Mouse (Mus musculus) leukemia stem cell, adult 10-12 weeks (primary cell): ENCODE results near the gene Fbxo34. TPM values are rescaled to one million over a fixed set of nuclear protein-coding genes. Genes with fewer than 3 reads are reported as not detected.

ENCODE experiments used
- polyA plus RNA-seq: library from polyadenylated mRNA; stranded (reverse); fragments of >175 nt; gene quantifications from 2 replicates; pipeline ENCODE4 v1.2.3, GENCODE M21; 2012; ENCODE audit warnings: low replicate concordance

Fbxo34 gene
- 19.6 and 20.0 TPM in 2 replicates for polyA plus RNA-seq

GRCm38 (mm10) chr14:47450121-47450520 lies at the start of gene Fbxo34:
Gene Fbxo34 (plus strand): TSS chr14:47450421.

GRCm38 (mm10) chr14:47417775-47418665 lies 32.2 kb upstream of the Fbxo34 start, which contains the start of gene Dlgap5:
Gene Dlgap5 (minus strand): TSS chr14:47418407.

GRCm38 (mm10) chr14:47570549-47570948 lies 120.3 kb downstream of the Fbxo34 start, which contains the start of gene Atg14:
Gene Atg14 (minus strand): TSS chr14:47570649.

Other genes with a start within 250 kb of the Fbxo34 start
- gene Wdhd1, start 173.6 kb upstream of the Fbxo34 start, polyA plus RNA-seq: 1.6 and 7.6 TPM in 2 replicates
- gene Socs4, start 173.5 kb upstream of the Fbxo34 start, polyA plus RNA-seq: 2.0 and 2.6 TPM in 2 replicates
- 50.3 and 213 TPM in 2 replicates for gene Mapk1ip1l, start 152.2 kb upstream of the Fbxo34 start, polyA plus RNA-seq
- 323 and 1,251 TPM in 2 replicates for gene Lgals3, start 82.7 kb upstream of the Fbxo34 start, polyA plus RNA-seq
- gene Dlgap5, start 32.0 kb upstream of the Fbxo34 start, polyA plus RNA-seq: 2.5 and 29.4 TPM in 2 replicates
- 1.4 TPM in 2 replicates for gene Atg14, start 120.2 kb downstream of the Fbxo34 start, polyA plus RNA-seq
- 0.71 and 2.9 TPM in 2 replicates for gene Ktn1, start 198.0 kb downstream of the Fbxo34 start, polyA plus RNA-seq